Mouse (Mus musculus) Patski (cell line): ENCODE results near the gene Mxra7. TPM values are rescaled to one million over a fixed set of nuclear protein-coding genes. Genes with fewer than 3 reads are reported as not detected.

Experiments
- ATAC-seq: fragments of 100-300 bp; one replicate; pipeline ENCODE4 v1.8.0; 2021
- CTCF ChIA-PET: fragments of 350-600 bp; sonication (Branson Sonifier 250); formaldehyde crosslinking; loops from one replicate; lab custom pipeline; 2022; ENCODE audit warnings: inconsistent platforms; lab: Charles Lee
- POLR2A ChIA-PET: fragments of 350-600 bp; sonication (Branson Sonifier 250); formaldehyde crosslinking; loops from one replicate; lab custom pipeline; 2022; ENCODE audit warnings: antibody characterized with exemption, inconsistent platforms; lab: Charles Lee
- DNase-seq: peaks from one replicate; pipeline ENCODE4 v3.0.0-alpha.2; 2011; ENCODE audit warnings: low read depth, low spot score
- H3K27me3 ChIP-seq: fragments of 371-371 bp; one replicate; pipeline ENCODE4 v1.5.1; 2021
- CTCF ChIP-seq: fragments of 100-300 bp; IDR thresholded peaks from one replicate; pipeline ENCODE4 v1.5.1; 2021
- in situ Hi-C: fragments of 300-500 bp; cut with MboI; formaldehyde crosslinking; loops from 3 replicates; pipeline ENCODE4 v1.11.1; 2018; ENCODE audit warnings: low pct_unique_long_range_greater_than_20kb, mixed read lengths
- polyA plus RNA-seq: library from polyadenylated mRNA; unstranded; gene quantifications from one replicate; pipeline ENCODE4 v1.2.3, GENCODE M21; 2021

The Mxra7 gene
- polyA plus RNA-seq, 1 experiment from 2014 or later = 116 TPM

DNA sequence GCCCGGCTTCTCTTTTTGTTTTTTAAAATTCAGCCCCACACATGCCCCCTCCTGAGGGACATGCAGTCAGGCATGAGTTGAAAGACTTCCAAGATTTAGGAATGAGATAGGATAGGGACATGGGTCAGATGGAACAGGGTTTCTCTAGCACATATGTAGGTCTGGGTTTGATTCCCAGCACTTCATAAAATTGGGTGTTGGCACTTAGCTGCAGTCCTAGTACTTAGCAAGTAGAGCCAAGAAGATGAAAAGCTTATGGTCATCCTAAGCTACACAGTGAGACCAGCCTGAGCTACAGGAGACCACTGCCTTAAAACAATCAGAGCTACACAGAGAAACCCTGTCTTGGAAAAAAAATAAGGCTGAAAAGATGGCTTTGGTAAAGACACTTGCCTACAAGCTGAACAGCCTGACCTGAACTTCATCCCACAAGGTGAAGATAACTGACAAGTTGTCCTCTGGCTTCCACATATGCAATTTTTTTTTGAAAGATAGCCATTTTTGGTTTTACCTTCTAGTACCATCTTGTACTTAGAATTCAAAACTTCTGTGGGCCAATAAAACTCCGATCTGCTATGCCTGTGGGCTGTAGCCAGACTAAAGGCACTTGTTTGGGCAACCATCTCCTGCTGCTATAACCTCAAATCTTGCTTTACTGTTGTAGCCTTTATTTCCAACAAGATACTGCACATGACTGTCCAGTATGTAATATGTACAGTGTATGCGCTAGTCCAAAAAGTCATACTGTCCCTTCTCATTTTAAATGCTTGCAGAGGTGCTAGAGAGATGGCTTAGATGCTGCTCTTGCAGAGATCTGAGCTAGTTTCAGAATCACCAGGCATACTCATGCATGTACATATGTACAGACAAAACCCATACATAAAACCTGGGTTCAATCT, 19.6 kb upstream of the Mxra7 start:
- ATAC-seq = no peak
- in situ Hi-C loops = no loop called here
- TF ChIP-seq CTCF = no peak
- no peak for DNase-seq
- H3K27me3 ChIP-seq = no peaks in the 10 kb centered on the region
- ChIA-PET CTCF (interaction anchor here (1.2 kb wide), 1 partner anchor 218 kb away, joined by 3 read pairs; no protein-coding TSS in a partner anchor), POLR2A (interaction anchor here (0.8 kb wide), 1 partner anchor 21 kb away, joined by 4 read pairs; no protein-coding TSS in a partner anchor)

DNA sequence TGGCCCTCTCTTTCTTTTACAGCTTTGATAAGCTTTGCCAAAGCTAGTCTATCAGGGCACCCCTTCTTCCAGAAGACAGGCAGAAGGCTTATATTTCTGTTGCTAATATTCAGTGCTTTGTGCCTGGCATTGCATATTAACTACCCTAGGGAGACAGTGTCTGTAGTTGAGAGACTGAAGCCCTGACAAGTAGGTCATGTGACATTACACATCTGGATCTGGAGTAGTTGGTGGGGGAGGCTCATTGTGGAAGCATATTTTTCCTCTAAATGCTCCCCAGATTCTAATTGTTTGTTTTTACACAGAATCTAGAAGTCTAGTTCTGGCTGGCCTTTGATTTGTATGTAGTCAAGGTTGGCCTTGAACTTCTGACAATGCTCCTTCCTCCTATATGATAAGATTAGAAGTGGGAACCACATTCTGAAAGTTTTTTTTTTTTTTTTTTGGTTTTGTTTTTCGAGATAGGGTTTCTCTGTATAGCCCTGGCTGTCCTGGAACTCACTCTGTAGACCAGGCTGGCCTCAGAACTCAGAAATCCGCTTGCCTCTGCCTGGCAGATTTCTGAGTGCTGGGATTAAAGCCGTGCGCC, 18.8 kb upstream of the Mxra7 start:
- TF ChIP-seq CTCF = no peak
- CTCF ChIA-PET = no interaction called here
- POLR2A ChIA-PET = no interaction called here
- in situ Hi-C loops = no loop called here
- ATAC-seq (no peak), DNase-seq (no peak)
- H3K27me3 ChIP-seq = no peaks in the 10 kb centered on the region

DNA sequence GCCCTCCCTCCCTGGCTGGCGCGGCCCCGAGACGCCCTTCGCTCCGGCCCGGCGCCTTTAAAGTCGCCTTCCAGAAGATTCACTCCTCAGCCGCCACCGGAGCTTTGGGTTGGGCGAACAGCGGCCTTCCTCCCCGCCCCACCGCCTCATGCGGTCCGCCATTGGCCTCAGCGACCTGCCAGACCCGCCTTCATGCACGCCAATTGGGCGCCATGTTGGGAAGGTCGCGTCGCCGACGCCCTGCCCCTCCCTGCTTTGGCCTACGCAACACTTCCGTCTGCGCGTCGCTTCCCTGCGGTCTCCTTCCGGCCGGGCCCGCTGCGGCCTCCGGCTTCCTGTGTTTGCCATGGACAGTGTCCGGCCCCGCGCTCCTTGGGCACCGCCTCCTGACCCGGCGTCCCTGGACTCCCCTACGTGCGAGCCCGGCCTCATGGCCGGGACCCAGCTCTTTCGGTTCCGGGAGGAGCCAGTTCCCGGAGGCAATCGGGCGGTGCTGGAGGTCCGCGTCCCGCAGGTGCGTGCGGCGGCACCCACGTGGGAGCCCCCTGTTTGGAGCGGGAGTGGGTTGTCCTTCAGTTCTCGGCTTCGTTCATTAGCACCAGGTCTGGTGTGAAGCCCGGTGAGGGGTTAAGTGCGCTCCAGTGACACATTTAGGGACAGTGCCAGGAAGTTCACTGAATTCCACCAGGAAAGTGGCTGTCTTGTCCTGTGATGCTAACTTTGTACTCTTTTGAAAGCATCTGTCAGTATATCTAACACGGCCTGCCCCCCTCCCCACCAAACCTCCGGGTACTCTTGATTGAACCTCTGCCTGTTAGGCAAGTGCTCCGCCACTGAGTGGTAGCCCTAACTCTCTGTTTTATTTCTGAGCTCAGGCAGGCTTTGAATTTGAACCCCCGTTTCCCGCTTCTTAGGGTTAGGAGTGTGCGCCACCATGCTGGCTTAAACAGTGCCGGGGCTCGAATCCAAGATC, 15.7 kb upstream of the Mxra7 start, which contains the start of the genes Mettl23 and Jmjd6:
TSS of gene Mettl23 (plus strand) at position 18 of the 973 bp plus-strand sequence.
TSS of gene Jmjd6 (minus strand) at position 189 of the 973 bp plus-strand sequence.
- peak; percentile 89 for DNase-seq
- TF ChIP-seq CTCF = no peak
- in situ Hi-C loops = no loop called here
- ChIA-PET CTCF (interaction anchor here (1.1 to 1.3 kb wide), 3 partner anchors 17 to 200 kb away, joined by 3 to 4 read pairs (median 3); no protein-coding TSS in a partner anchor), POLR2A (interaction anchor here (0.6 to 3.0 kb wide), 10 partner anchors 9 to 278 kb away, joined by 3 to 20 read pairs (median 4); partner anchors contain the start of genes Mfsd11, Mxra7, Srsf2 and St6galnac1)
- ATAC-seq = peak; percentile 85
- no peaks in the 10 kb centered on the region for H3K27me3 ChIP-seq

DNA sequence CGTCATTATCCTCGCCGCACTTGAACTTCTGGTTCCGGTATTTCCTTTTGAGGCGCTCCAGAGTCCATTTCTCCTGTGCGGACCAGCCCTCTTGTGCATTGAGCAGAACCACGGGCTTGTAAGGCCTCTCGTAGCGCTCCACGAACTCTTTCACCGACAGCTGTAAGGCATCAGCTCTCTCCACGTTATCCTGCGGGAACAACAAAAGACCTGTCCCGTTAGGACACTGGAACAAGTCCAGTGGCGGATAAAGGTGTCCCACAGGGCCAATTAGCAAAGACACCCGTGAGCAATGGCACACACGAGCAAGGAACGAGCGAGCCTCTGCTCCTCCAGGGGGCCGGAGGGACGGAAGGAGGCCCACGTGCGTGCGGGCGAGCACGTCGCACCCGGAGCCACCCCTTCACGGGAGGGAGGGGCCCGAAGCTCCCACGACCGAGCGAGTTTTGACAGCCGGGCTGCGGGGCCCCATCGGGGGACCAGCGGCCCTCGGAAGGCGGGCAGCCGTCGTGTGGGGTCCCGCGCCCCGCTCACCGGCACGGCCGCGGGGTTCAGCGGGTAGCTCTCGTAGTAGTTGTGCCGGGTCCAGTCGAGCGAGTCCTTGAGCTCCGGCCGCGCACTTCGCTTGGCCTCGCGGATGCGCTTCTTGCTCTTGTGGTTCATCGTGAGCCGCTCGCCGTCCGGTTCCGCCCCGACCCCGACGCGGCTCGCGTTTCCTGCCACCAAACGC, 14.8 kb upstream of the Mxra7 start:
- TF ChIP-seq CTCF = no peak
- in situ Hi-C loops = no loop called here
- ChIA-PET CTCF (interaction anchor here (1.1 to 1.3 kb wide), 4 partner anchors 14 to 199 kb away, joined by 3 to 4 read pairs (median 3); no protein-coding TSS in a partner anchor), POLR2A (interaction anchor here (0.5 to 3.0 kb wide), 10 partner anchors 10 to 227 kb away, joined by 3 to 20 read pairs (median 4); partner anchors contain the start of genes Mfsd11, Mxra7, Srsf2 and St6galnac1)
- DNase-seq (no peak), ATAC-seq (peak; percentile 36)
- H3K27me3 ChIP-seq = no peaks in the 10 kb centered on the region

DNA sequence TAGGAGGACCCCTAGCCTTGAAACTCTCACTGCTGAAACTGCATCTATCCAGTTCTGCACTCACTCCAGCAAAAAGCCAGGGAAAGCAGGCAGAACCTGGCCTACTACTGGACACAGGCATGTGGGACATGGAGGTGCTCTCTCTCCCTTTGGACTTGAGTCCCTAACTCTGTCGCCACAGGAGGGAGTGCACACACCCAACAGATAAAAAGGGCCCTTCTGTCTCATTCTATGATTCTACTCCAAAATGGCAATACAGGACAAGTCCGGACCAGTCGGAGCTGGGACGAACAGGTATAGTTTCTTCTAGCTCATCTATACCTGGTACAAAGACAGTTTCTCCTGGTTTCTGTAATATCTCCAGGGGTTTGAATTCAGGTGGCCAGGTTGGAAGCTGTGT, 12.9 kb upstream of the Mxra7 start:
- POLR2A ChIA-PET = interaction anchor here (3.0 kb wide), 1 partner anchor 13 kb away, joined by 17 read pairs; the partner anchor contains the start of gene Mxra7
- no peak for DNase-seq
- in situ Hi-C loops = no loop called here
- CTCF ChIA-PET = interaction anchor here (1.1 to 1.5 kb wide), 2 partner anchors 11 to 33 kb away, joined by 3 to 4 read pairs; no protein-coding TSS in a partner anchor
- no peak for TF ChIP-seq CTCF
- no peaks in the 10 kb centered on the region for H3K27me3 ChIP-seq
- no peak for ATAC-seq

- no peak for DNase-seq
- no peak for TF ChIP-seq CTCF
- in situ Hi-C loops = no loop called here
- H3K27me3 ChIP-seq = no peaks in the 10 kb centered on the region
- ATAC-seq = no peak
- POLR2A ChIA-PET = interaction anchor here (1.5 kb wide), 1 partner anchor 9 kb away, joined by 3 read pairs; no protein-coding TSS in a partner anchor
- CTCF ChIA-PET = interaction anchor here (1.5 kb wide), 1 partner anchor 32 kb away, joined by 4 read pairs; no protein-coding TSS in a partner anchor
Observed at GRCm38 (mm10) chr11:116839601-116840000, 11.8 kb upstream of the Mxra7 start.

DNA sequence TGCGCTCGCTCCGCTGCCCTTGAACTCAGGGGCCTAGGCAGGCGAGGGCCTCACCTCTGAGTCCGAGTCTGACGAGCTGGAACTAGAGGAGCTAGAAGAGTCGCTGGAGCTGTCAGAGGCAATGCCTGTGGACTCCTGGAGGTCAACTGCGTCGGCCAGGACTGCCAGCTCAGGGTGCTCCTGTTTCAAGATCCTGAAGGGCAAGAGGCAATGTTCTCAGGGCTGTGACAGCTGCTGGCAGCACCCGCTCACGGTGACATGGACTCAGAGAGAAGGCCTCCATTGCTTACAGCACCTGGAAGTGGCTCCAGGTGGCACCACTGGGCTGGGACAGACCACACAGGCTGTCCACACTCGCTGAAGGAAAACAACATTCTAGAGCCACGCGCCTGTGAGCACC, 11.1 kb upstream of the Mxra7 start:
- H3K27me3 ChIP-seq = no peaks in the 10 kb centered on the region
- no peak for TF ChIP-seq CTCF
- in situ Hi-C loops = no loop called here
- ATAC-seq (no peak), DNase-seq (no peak)
- CTCF ChIA-PET = no interaction called here
- POLR2A ChIA-PET = interaction anchor here (0.7 to 1.5 kb wide), 2 partner anchors 9 to 12 kb away, joined by 3 read pairs; no protein-coding TSS in a partner anchor

GRCm38 (mm10) chr11:116837441-116837840, 9.6 kb upstream of the Mxra7 start:
- no peak for TF ChIP-seq CTCF
- POLR2A ChIA-PET = no interaction called here
- no peak for DNase-seq
- in situ Hi-C loops = no loop called here
- ATAC-seq = no peak
- CTCF ChIA-PET = interaction anchor here (0.6 kb wide), 1 partner anchor 54 kb away, joined by 3 read pairs; no protein-coding TSS in a partner anchor
- no peaks in the 10 kb centered on the region for H3K27me3 ChIP-seq

DNA sequence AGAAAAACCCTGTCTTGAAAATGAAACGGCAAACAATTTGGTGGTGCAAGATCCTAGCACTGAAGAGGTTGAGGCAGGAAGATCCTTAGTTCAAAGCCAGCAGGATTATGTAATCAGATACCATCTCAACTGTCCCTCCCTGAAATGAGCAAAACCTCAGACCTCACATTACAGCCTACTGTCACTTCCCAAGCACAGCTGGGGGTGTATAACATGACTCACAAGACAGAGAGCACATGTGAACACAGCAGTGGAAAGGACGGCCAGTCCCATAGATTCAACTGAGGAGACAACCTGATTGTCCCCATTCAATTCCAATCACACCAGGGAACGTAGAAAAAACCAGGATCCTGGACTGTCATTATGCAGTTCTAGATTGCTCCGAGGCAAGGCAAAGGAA, 8.4 kb upstream of the Mxra7 start:
- CTCF ChIA-PET = interaction anchor here (1.1 kb wide), 1 partner anchor 19 kb away, joined by 3 read pairs; no protein-coding TSS in a partner anchor
- in situ Hi-C loops = no loop called here
- DNase-seq (no peak), ATAC-seq (no peak)
- TF ChIP-seq CTCF = no peak
- POLR2A ChIA-PET = no interaction called here
- H3K27me3 ChIP-seq = no peaks in the 10 kb centered on the region
